Mouse (Mus musculus) megakaryocyte progenitor cell, adult 5-6 weeks (primary cell): ENCODE measurements around the gene Etnppl. TPM values are rescaled to one million over a fixed set of nuclear protein-coding genes. Genes with fewer than 3 reads are reported as not detected.

Source experiments
- ATAC-seq: replicated peaks from 2 replicates; pipeline ENCODE4 v1.8.0; 2016; ENCODE audit warnings: mild to moderate bottlenecking, moderate TSS enrichment, inconsistent platforms; ENCODE audit not compliant: poor library complexity
- total RNA-seq, 2 experiments: library from RNA; stranded (forward) in 1 of 2; stranded (reverse) in 1 of 2; fragments of 157-497, 149-512 nt in 1 of 2; fragments of 200-1000 nt in 1 of 2; gene quantifications; 2 replicates each; pipeline versions ENCODE4 v1.2.3 to v1.2.4; 2015 to 2017

Etnppl gene
- total RNA-seq (2015) (not detected in 2 replicates), total RNA-seq (2017) (not detected in 2 replicates)

GRCm38 (mm10) chr3:130617439-130617898, at the start of gene Etnppl:
Etnppl (plus strand) TSS chr3:130617448.
- ATAC-seq, result no peak

DNA sequence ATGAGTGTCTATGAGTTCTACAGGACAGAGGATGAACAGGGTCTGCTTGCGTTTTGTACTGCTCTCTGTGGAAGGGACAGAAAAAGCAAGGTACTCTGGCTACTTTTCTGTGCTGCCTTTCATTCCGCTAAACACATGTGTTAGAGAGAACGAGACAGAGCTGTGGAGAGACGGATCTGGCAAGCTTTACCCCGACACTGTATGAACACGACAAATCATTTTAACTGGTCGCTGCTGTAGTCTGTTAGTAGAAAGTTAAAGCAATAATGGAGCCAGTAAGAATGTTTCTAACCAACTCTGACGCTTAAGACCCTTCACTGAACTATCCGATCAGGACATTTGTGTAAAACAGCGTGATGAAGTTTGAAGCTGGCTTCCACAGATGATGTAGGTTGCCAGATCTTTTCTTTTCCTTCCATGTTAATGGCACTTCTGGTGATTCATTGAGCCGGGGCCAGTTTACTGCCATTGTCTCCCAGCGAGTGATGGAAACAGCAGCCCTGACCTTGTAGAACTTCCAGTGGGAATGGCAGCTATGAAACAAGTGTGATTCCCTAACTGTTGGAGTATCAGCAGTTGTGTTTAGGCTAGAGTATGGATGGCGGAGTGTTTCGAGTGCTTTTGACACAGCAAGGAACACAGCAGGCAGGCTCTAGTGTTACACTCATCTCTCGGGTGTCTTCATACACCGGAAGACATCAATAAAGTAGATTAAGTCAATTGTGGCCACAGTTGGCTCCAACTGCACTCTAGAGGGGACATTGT, 48.7 kb upstream of the Etnppl start:
- ATAC-seq, result no peak

- ATAC-seq, result no peak; the same call in 1 of the 2 replicates
These were observed 44.0 kb upstream of the Etnppl start for GRCm38 (mm10) chr3:130573243-130573642.

DNA sequence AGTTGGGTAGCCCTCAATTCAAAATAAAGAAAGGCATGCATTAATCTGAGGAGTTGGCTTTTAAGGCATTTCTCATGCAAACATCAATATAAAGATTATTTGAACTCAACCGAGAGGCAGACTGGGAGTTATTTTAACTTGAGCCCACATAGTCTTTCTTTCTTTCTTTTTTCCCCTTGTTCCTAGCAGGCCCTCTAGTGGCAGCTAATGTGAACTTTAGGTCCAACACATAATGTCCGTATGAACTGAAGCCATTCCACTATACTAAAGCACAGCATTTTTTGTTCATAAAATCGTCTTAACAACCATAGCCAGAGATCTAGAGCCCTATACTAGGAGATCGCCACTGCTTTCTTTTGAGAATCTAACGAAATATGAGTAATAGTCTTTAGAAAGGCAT, 42.6 kb upstream of the Etnppl start:
- ATAC-seq, result peak; percentile 80

GRCm38 (mm10) chr3:130576683-130577082, 40.6 kb upstream of the Etnppl start:
- peak; percentile 89 for ATAC-seq

DNA sequence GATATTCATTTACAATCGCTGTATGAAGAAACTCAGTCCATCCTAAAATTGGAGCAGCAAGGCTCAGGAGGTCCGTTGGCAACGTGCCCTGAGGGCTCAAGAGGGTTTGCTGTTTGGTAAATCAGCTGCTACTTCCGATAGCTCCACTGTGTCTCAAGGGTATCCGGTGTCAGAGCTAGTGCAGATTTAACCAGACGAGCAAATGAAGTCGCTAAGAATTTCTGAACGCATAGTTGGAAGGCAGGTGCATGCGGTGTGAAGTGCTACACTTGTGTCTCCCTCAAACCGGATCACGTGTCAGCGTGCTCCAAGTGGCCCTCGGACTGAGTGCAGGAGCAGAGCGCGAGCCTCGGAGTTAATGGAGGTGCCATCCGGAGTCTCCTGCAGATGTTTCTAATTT, 37.7 kb upstream of the Etnppl start:
- no peak for ATAC-seq

GRCm38 (mm10) chr3:130581577-130581976, 35.7 kb upstream of the Etnppl start:
- ATAC-seq, result no peak

DNA sequence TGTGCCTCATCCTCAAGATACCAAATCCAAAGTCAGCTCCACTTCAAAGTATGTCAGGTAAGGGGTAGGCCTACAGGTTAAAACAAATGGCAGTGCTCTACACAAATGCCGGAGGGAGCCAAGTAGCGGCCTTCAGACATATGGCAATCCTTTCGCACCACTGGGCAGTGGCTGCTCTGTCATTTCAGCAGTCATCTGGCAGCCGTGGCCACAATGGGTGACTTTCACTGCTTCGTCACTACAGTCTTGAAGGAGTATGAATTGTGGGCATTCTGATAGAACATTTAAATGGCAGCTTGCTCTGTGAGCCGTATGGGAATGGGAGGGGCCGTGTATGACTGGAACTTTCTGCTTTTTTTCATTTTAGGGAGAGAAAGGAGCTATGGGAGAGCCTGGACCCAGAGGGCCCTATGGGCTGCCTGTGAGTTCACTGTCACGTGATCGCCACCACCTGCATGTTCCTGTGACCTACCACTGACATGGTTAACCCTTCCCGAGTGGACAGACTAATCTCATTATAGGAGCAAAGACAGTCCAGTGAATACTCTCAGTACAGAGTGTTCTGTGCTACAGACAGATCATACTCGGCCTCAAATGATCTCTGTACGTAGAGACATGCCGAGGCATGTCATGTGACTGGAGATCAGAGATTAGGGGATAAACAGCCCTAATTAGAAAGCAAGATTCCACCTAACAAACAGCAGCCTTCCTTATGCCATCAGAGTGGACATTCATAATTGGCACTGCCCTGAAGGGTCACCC, 34.2 kb upstream of the Etnppl start:
- no peak for ATAC-seq

GRCm38 (mm10) chr3:130584007-130584406, 33.2 kb upstream of the Etnppl start:
- no peak for ATAC-seq

GRCm38 (mm10) chr3:130595050-130595449, 22.2 kb upstream of the Etnppl start:
- peak; percentile 50 for ATAC-seq

- ATAC-seq, result no peak
These were observed 15.8 kb upstream of the Etnppl start for GRCm38 (mm10) chr3:130601491-130601890.

- no peak for ATAC-seq
These were observed 9.3 kb upstream of the Etnppl start for GRCm38 (mm10) chr3:130607924-130608323.

- ATAC-seq, result no peak
These were observed 2.8 kb upstream of the Etnppl start for GRCm38 (mm10) chr3:130614444-130614843.

DNA sequence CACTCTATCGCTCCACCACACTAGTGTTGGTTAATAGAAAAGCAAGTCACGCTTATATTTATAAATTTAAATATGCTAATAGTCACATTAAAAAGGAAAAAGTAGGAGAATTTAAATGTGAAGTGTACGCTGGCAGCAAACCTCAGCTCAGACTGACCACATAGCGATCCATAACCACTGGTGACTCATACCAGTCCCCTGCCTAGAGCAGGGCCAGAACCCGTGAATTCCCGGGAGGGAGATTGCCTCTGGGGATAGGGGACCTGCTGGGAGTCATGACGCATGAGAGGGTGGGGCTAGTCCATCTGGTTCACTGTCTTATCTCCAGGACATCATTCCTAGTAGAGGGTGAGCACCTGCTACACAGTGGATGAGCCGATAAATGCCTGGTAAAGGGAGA, 1.6 kb upstream of the Etnppl start:
- no peak for ATAC-seq

DNA sequence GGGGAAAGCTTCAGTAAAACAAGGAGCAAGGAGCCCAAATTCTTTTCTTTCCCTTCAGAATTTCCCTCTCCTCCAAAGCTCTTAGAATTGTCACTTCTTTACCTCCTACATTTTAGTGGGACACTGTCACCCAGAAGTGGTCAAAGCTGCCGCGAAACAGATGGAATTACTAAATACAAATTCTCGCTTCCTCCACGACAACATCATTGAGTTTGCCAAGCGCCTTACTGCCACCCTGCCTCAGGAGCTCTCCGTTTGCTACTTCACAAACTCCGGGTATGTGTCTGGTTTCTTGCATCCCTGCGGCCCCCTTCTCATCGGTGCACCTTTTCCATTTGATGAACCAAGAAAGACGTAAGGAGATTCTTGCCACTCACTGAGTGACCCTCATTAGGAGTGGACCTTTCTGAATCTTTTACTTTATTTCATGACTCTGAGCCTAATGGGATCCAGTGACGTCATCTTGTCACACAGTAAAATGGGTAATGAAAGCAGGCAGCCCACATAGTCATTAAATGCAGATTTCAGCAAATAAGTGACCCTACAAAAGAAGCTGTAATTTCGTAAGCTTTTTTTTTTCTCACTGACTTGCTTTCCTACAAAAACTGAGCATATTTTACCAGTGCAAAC, 3.4 kb downstream of the Etnppl start:
- ATAC-seq, result no peak

GRCm38 (mm10) chr3:130628358-130628757, 11.1 kb downstream of the Etnppl start:
- ATAC-seq, result no peak

- ATAC-seq, result no peak
These were observed 16.6 kb downstream of the Etnppl start for GRCm38 (mm10) chr3:130633859-130634258.

- no peak for ATAC-seq
These were observed 29.0 kb downstream of the Etnppl start for GRCm38 (mm10) chr3:130646110-130646810.

- no peak for ATAC-seq
These were observed 32.3 kb downstream of the Etnppl start for GRCm38 (mm10) chr3:130649569-130649968.

DNA sequence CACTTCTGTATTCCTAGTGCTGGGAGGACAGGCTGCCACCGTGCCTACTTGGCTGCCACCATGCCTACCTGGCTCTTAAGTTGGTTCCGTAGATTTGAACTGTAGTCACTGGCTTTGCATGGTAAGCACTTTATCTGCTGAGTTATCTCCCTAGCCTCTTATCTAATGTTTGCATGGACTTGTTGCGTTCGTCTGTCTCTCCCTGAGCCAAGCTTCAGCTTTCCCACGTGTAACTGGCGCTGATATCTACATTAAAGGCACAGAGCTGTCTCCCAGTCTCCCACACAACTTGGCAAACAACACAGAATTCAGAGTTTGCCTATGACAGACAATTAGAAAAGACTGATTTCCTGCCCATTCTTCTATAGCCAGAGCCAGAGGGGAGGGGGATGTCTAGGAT, 43.4 kb downstream of the Etnppl start:
- ATAC-seq, result no peak

DNA sequence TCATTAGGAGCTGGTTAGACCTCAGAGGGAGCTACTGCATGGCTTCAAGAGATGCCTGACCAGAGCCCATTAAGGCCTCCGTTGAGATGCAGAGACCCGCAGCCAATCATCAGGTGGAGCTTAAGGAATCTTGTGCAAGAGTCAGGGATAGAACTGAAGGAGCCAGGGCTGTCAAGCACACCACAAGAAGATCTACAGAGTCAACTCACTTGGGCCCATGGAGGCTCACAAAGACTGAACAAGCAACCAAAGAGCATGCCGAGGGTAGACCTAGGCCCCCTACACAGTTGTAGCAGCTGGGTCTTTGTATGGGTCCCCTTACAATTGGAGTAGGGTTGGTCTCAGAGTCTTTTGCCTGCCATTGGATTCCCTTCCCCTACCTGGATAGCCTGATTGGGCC, 45.2 kb downstream of the Etnppl start:
- ATAC-seq, result no peak
